Mouse (Mus musculus): ENCODE data around the gene Ryr3. TPM values are rescaled to one million over a fixed set of nuclear protein-coding genes. Genes with fewer than 3 reads are reported as not detected.

Ryr3 gene
- polyA plus RNA-seq, 1 experiment from 2014 or later: 0.39 TPM

DNA sequence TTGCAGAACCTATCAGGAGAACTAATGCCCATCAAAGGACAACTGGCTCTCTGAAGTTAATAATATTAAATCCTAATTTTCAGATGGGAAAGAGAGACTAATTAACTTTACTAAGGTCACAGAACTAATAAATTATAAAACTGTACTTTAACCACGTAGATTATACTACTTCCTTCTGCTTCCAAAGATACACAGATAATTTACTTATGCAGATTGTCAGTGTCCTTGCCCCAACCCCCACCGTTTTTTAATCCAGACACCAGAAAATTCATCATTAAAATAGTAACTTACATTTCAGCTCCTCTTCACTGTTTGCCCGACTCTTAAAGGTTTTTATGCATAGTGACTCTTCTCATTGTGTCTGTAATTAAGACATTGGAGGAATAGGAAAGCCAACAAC, 621.1 kb downstream of the Ryr3 start:
- DNase-seq (ENCODE audit: low spot score): no peak

GRCm38 (mm10) chr2:112593781-112594180, 623.1 kb downstream of the Ryr3 start:
- Histone ChIP-seq H3K27ac (replicated peaks; ENCODE audit: low read depth, low read length) (no peak overlapping the region), H3K36me3 (ENCODE audit: control insufficient read depth, insufficient read depth, low read length) (no peaks in the 10 kb centered on the region), H3K9me3 (ENCODE audit: control insufficient read depth, low read length) (no peaks in the 10 kb centered on the region), H3K4me1 (ENCODE audit: control insufficient read depth, insufficient read depth, low read length) (no peaks in the 10 kb centered on the region), H3K4me3 (ENCODE audit: low read depth, low read length) (no peak overlapping the region), H3K27me3 (ENCODE audit: control insufficient read depth, insufficient read depth, low read length) (no peaks in the 10 kb centered on the region), H3K4me2 (ENCODE audit: low read depth, severe bottlenecking) (no peak overlapping the region), H3K9ac (ENCODE audit: low read length) (no peak overlapping the region)
- ATAC-seq (ENCODE audit: insufficient number of reproducible peaks, low FRiP score, low TSS enrichment, low read depth) (no peak), DNase-seq (ENCODE audit: low spot score) (no peak)
- WGBS: 91% methylated on average over 2 of the region's 2 CpGs

More for the DNA sequence above, 621.1 kb downstream of the Ryr3 start:
- no peaks in the 10 kb centered on the region for H3K4me1 ChIP-seq (ENCODE audit: control insufficient read depth, insufficient read depth, low read length)
- no peaks in the 10 kb centered on the region for H3K9me3 ChIP-seq (ENCODE audit: control insufficient read depth, low read length)
- H3K27ac ChIP-seq (replicated peaks; ENCODE audit: low read depth, low read length): no peak overlapping the region
- no peaks in the 10 kb centered on the region for H3K27me3 ChIP-seq (ENCODE audit: control insufficient read depth, insufficient read depth, low read length)
- H3K36me3 ChIP-seq (ENCODE audit: control insufficient read depth, insufficient read depth, low read length): no peaks in the 10 kb centered on the region
- no peak overlapping the region for H3K4me2 ChIP-seq (ENCODE audit: low read depth, severe bottlenecking)
- WGBS: 79% methylated on average over 3 of the region's 3 CpGs
- no peak overlapping the region for H3K4me3 ChIP-seq (ENCODE audit: low read depth, low read length)
- no peak overlapping the region for H3K9ac ChIP-seq (ENCODE audit: low read length)
- no peak for ATAC-seq (ENCODE audit: insufficient number of reproducible peaks, low FRiP score, low TSS enrichment, low read depth)

DNA sequence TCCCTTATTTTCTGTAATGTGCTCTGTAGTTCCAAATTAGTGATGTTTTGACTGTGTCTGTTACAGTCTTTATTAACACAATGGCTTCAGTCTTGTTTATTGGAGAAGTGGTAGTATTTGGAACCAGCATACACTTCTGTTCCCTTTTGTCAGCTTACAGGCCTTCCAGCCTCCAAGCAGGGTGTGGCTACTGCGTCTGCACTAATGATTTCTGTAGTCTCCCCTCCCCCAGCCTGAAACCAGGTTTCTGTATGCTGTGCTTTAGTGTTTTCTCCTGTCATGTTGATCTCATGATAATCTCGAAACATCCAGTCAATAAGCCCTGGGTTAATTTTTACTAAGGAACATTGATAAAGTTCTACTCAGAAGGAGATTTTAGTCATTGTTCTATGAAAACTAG, 623.6 kb downstream of the Ryr3 start:
- DNase-seq (ENCODE audit: low spot score): no peak
- no peak overlapping the region for H3K4me3 ChIP-seq (ENCODE audit: low read depth, low read length)
- no peaks in the 10 kb centered on the region for H3K27me3 ChIP-seq (ENCODE audit: control insufficient read depth, insufficient read depth, low read length)
- H3K4me2 ChIP-seq (ENCODE audit: low read depth, severe bottlenecking): no peak overlapping the region
- H3K9ac ChIP-seq (ENCODE audit: low read length): no peak overlapping the region
- WGBS: 63% methylated on average over 2 of the region's 2 CpGs
- H3K36me3 ChIP-seq (ENCODE audit: control insufficient read depth, insufficient read depth, low read length): no peaks in the 10 kb centered on the region
- no peaks in the 10 kb centered on the region for H3K4me1 ChIP-seq (ENCODE audit: control insufficient read depth, insufficient read depth, low read length)
- no peak overlapping the region for H3K27ac ChIP-seq (replicated peaks; ENCODE audit: low read depth, low read length)
- no peaks in the 10 kb centered on the region for H3K9me3 ChIP-seq (ENCODE audit: control insufficient read depth, low read length)
- no peak for ATAC-seq (ENCODE audit: insufficient number of reproducible peaks, low FRiP score, low TSS enrichment, low read depth)

DNA sequence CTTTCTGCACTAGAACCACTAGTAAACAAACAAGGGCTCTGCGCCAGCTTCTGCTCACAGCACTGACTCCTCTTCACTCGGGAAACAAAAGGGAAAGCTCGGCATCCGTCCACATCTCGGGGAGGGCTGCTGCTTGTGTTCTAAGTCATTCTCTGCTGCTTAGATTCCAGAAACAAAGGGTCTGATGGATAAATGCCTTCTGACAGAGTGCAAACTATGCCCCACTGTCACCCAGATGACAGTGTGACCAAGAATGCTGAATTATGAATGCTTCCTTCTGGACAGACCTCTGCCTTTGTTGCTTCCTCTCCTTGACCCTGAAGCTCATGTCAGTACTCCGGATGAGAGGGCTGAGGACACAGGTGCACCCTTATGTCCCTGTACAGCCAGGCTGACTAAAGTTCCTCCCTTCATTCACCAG, 625.4 kb downstream of the Ryr3 start:
- ATAC-seq (ENCODE audit: insufficient number of reproducible peaks, low FRiP score, low TSS enrichment, low read depth): no peak
- Histone ChIP-seq H3K4me3 (ENCODE audit: low read depth, low read length) (no peak overlapping the region), H3K9ac (ENCODE audit: low read length) (no peak overlapping the region), H3K9me3 (ENCODE audit: control insufficient read depth, low read length) (no peaks in the 10 kb centered on the region), H3K27me3 (ENCODE audit: control insufficient read depth, insufficient read depth, low read length) (no peaks in the 10 kb centered on the region), H3K27ac (replicated peaks; ENCODE audit: low read depth, low read length) (no peak overlapping the region), H3K4me2 (ENCODE audit: low read depth, severe bottlenecking) (no peak overlapping the region), H3K36me3 (ENCODE audit: control insufficient read depth, insufficient read depth, low read length) (no peaks in the 10 kb centered on the region), H3K4me1 (ENCODE audit: control insufficient read depth, insufficient read depth, low read length) (no peaks in the 10 kb centered on the region)
- 79% methylated on average over 6 of the region's 6 CpGs for WGBS
- DNase-seq (ENCODE audit: low spot score): no peak

DNA sequence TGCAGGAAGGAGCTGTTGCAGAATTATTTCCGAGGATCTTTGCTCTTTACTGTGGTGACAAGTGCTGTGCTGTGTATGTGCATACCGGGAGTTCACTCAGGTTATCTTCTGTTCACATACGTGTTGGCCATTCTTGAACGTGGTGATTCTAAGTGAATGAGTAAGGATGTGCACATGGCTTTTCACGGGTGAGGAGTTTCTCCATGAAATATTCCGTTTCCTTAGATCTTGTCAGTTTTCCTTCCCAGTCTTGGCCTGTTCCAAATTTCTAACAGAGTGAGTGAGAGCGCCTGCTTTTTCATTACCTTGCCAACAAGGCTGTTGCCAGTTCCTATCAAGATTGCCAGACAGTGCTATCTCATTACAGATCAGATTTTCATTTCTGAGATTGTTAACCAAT, 625.9 kb downstream of the Ryr3 start:
- Histone ChIP-seq H3K36me3 (ENCODE audit: control insufficient read depth, insufficient read depth, low read length) (no peaks in the 10 kb centered on the region), H3K9me3 (ENCODE audit: control insufficient read depth, low read length) (no peaks in the 10 kb centered on the region), H3K4me2 (ENCODE audit: low read depth, severe bottlenecking) (no peak overlapping the region), H3K4me3 (ENCODE audit: low read depth, low read length) (no peak overlapping the region), H3K4me1 (ENCODE audit: control insufficient read depth, insufficient read depth, low read length) (no peaks in the 10 kb centered on the region), H3K9ac (ENCODE audit: low read length) (no peak overlapping the region), H3K27me3 (ENCODE audit: control insufficient read depth, insufficient read depth, low read length) (no peaks in the 10 kb centered on the region), H3K27ac (replicated peaks; ENCODE audit: low read depth, low read length) (no peak overlapping the region)
- WGBS: 86% methylated on average over 7 of the region's 7 CpGs
- no peak for ATAC-seq (ENCODE audit: insufficient number of reproducible peaks, low FRiP score, low TSS enrichment, low read depth)
- no peak for DNase-seq (ENCODE audit: low spot score)

Small RNA genes within 50 kb of the gene (microRNA-seq; reads per million reads assigned to microRNA genes)
- not detected for gene Gm44374

Other genes with a start within 250 kb of the Ryr3 start
- gene Tmco5b, start 68.6 kb upstream of the Ryr3 start, polyA plus RNA-seq (2014; fragmentation: Nextera tagmentation; extraction: Ambion mirVana): not detected in 2 replicates
- gene Fmn1, start 110.6 kb upstream of the Ryr3 start, polyA plus RNA-seq (2014; fragmentation: Nextera tagmentation; extraction: Ambion mirVana): 2.6 and 3.3 TPM in 2 replicates